Mouse (Mus musculus) cerebellum, postnatal 36 days (tissue): ENCODE measurements around the gene Myef2.
A peak's percentile ranks its signal among the peaks of the same experiment; 100 is the strongest.
"Not testable (repeated sequence)": the region's sequence is repeated elsewhere in the genome, so short reads cannot be mapped to it uniquely, and the experiment has no call there.

Experiments
- DNase-seq, 2 experiments: peaks; one replicate each; pipeline ENCODE4 v3.0.0; 2021 to 2022; ENCODE audit warnings: mixed read lengths in 2 of 2

The Myef2 gene

DNA sequence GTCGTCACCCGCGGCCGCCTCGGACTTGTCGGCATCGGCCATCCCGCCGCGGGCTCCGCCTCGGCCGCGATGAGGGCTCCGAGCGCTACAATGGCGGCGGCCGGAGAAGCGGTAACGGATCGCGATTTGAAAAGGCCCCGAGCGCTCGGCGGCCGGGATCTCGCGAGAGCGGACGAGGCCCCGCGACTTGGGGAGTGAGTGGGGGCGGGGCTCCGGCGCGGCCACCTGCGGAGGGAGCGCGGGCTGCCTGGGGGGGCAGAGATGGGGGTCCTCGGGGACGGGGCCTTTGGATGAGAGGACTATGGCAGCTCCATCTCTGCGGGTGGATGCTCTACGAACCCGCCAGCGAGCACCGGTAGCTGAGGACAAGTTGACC is at the start of gene Myef2:
Gene Myef2, minus strand, starts transcription at position 185 of the 376 bp plus-strand sequence.
- DNase-seq, result peak; percentile 80 to 85

DNA sequence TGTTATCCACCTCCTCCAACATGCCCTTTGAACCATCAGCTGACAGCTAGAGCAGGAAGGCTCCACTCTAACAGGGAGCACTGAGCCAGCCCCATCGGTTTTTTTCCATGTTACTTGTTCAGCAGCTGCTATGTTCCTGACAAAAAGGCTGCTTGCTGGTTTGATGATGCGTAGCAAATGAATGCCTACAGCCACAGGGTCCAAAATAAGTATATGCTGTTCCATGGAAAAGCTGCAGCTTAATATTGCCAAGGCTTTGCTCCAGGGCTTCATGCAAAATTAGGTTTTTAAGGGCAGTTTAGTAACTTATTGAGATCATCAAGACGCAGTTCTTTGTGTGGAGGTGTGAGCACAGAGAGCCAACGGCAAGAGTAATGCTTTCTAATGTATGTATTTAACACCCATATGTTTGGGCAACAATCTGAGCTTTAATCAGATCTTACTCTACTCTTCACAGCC is 38.6 kb upstream of the Myef2 start:
- no peak for DNase-seq

DNA sequence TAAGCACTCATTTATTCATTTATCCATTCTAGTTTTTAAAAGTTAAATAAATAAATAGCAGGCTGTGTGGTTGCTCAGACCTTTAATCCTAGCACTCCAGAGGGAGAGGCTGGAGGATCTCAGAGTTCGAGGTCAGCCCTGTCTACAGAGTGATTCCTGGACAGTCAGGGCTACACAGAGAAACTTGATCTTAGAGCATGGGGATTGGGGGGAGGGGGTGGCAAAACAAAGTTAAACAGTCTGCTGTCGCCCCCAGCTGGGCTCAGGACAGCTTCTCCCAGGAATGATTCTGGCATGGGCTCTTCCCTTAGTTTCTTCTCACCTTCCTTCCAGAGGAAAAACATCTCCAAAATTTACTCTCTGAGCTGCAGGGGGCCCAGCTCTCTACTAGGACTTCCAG is 32.0 kb upstream of the Myef2 start:
- DNase-seq, result no peak

DNA sequence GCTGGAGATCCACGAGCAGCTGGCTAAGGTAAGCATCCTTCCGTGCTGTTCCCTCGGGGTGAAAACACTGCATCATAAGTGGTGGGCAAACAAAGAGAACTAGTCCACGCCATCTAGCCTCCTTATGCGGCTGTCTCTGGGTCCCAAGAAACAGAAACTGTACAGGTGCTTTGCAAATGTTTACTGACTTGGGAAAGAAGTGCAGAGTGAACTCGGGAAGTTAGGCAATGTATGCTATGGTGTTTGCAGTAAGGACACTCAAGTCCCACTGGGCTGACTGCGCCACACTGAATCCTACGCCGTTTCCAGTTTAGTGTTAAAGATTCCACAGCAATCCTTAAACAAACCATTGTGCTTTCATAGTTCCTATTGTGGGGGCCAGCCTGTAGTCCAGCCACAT is 30.8 kb upstream of the Myef2 start:
- DNase-seq, result no peak

DNA sequence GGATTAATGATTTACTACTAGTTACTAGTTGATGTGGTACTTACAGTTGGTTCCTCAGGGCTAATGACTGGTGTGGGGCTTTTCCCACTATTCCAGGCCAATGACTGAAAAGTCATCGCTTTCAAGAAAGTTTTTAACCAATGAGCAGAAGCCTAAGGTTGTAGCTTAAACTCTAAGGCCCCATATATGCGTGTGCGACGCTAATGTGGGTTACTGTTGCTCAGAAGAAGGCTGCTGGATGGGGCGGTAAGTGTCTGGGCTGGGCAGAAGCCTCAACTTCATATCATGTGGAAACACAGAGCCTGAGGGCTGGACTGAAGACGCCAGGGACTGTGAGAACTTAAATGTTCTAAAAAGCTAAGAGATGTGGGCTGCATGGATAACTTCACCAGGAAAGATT is 28.9 kb upstream of the Myef2 start, which contains the start of gene Slc12a1:
Gene Slc12a1, plus strand, starts transcription at position 118 of the 400 bp plus-strand sequence.
- no peak for DNase-seq

DNA sequence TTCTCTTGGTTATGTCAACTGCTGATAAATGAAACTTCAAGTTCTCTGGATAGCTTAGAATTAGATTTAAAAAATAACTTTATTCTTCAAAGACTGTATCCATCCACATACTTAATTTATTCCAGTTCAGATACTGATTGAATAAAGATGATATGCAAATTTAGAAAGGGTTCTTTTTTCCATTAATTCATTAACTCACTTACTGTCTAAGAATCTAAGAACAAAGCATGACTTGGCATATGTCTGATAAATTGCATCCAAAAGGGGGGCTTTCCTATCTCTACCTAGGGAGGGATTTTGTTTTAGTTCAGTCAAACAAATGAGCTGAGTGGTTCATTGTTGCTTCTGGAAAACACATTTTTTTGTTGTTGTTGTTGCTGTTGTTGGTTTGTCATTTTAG is 18.9 kb upstream of the Myef2 start:
- no peak for DNase-seq

DNA sequence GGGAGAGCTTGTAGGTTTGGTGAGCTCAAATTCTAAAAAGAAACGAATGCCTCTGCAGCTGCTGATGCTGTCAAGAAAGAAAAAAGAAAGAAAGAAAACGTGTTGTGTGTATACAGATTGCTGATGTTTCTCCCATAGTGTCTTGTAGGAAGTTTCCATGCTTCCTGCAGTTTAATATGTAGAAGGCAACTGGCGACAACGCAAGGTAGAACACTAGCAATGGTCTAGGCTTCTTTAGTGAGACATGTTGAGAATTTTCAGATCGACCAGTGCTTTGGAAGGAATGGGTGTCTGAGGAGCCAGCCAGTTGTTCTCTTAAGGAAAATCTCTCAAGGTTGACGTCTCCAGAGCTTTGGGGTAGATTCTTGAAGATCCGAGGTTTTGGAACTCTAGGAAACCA is 13.4 kb upstream of the Myef2 start:
- DNase-seq, result no peak

DNA sequence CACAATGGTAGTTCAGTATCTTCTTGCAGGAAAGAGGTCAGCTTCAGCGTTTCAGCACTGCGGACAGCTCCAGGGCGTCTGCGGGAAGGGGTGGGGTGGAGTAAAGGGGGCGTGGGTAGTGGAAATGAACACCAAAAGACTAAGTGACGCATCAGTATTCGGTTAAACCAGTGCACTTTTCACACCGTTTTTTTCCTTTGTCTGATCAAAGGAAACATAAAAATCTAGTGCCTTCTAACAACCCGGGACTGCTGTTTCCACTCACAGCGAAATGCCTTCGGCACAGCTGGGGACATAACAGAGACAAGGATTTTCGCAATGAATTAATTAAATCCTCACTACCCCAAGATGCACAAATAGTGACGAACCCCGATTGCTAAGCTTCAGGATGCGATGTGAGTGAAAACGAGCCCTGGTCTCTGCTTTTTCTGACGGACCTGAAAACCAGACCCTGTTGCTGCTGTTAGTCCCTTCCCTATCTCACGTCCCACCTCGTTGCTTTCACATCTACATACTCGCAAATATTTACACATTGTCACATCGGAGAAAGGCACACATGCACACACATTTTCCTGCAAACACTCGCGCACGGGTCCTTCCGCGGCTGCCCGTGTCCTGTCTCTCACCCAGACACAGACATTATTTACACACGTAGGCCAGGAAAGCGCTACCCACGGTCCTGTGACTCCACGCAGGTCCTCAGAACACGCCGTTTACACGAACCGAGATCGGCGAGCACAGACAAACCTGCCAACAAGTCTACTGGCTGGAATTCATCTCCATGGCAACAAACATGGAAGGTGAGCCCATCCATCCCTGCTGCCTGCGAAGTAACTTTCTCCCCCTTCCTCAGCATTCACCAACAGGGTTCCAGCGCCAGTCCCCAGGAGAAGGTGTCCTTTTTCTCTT is 12.7 kb upstream of the Myef2 start, which contains the start of gene Ctxn2:
Gene Ctxn2, plus strand, starts transcription at position 790 of the 909 bp plus-strand sequence.
- DNase-seq, result peak; percentile 32 to 40

DNA sequence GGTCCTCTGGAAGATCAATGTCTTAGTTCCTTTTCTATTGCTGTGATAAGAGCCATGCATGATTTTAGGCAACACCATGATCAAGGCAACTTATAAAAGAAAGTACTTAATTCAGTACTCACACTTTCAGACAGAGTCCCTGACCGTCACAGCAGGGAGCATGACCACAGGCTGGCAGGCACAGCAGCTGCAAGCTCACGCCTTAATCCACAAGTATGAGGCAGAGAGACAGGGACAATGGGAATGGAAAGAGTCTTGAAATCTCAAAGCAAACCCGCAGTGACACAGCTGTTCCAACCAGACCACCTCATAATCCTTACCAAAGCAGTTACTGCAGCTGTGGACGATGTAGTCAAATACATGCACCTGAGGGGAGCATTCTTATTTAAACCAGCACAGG is 10.7 kb upstream of the Myef2 start:
- no peak for DNase-seq

DNA sequence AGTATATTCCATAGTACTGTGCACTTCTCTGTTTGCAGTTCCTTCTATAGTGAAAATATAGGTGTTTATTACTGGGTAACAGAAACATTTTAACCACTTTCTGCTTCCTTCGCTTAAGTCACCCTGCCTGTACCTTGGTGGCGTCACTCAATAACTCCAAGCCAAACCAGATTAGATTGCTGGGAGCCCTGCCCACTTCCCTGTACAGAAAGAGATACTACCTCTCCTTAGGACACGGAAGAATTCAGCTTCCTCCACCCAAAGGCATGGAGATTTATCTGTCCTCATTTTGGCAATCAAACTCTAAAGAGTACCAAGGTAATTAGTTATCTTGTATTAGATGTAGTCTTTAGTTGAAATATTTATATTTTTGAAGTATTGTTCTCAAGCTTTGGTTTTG is 3.3 kb upstream of the Myef2 start:
- DNase-seq, result no peak

DNA sequence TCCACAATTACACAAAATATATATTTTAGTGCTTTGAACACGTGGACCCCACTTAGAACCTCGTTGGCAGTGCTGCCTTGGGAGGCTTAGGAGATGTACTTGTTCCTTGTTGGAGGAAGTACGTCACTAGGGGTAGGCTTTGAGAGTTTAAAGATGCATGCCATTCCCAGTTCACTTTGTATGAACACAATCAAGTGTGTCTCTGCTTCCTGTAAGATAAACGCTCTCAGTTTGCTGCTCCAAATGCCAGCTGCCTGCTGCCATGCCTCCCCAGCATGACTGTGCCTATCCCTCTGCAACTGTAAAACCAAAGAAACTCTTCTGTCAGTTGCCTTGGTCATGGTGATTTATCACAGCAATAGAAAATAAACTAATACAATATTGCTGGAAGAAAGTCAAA is 2.4 kb upstream of the Myef2 start:
- DNase-seq, result no peak

DNA sequence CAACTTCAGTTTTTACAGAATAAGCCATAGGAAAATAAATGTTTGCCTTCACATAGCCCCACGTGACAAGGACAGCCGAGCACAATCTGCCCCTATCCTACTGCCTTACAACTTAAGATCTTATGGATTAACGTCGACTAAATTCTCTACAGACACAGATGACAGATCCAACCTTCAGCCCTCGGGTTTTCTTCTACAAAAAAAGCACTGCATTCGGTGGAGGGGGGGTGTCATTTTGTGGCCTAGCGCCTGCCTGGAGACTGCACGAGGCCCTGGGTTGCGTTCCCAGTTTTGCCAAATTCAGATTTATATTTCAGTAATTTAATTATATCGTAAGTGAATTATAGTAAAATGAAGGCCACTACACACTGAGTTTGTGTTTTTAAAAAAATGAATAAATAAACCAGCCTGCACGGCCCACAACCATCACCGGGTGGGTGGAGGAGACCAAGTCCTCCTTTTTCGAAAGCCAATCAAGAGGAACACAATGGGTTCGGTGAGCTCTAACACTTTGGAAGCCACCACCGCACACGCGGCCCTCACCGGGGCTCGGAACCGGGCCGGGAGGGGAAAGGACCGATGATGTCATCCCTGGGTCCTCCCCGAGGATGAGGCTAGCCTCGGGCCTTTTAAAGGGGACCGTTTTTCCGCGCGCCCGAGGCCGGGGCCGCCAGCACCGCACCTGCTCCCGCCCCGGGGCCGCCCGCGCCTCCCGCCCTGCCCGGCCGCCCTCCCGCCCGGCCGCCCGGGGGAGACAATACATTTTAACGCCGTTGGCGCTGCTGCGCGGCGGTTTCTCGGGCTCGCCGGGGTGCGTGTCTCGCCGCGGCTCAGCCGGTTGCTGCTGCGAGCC is 611 bp downstream of the Myef2 start:
- peak; percentile 69 to 70 for DNase-seq

DNA sequence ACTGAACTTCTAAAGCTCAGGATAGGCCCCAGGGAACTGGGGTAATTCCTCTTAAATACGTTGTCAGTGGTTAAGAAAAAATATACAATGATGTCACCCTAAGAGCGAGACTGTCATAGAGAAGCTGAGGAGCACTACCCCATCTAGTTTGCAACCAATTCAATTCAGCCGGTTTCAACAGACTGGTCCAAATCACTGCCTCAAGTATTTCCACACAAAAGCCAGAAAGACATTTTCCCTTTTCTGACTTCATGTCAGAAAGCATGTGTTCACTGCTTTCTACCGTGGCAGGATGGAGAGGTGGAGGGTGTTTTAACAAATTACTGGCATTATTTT is 1.2 kb downstream of the Myef2 start:
- DNase-seq, result no peak

DNA sequence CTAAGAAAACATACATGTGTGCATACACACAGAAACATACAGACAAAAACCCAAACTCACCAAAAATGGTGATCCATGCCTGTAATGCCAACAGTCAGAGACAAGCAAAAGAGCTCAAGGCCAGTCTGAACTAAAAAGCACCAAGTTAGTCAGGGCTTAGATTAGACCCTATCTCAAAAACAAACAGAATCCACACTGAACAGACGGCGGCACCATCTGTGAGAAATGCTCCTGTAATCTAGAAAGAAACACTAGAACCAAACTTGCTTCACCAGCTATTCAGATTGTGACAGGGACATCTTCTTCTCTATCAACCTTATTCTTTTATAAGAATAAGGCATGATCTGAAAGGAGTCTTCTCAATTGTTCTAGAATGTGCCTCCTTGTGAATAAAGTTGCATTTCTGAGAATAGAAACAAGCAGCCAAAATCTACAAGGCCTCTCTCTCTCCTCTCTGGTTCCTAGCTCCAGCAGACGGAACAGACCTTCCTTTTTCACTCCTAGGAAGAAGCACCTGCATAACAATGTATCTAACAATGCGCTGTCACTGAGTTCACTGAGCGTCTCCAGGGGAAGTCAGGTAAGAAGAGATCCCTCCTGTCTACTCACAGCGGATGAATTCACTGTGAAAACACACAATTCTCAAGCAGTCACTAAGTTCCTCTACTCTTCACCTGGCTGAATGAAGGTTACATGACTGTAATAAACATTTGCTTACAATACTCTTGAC is 3.9 kb downstream of the Myef2 start:
- DNase-seq, result peak; percentile 36

DNA sequence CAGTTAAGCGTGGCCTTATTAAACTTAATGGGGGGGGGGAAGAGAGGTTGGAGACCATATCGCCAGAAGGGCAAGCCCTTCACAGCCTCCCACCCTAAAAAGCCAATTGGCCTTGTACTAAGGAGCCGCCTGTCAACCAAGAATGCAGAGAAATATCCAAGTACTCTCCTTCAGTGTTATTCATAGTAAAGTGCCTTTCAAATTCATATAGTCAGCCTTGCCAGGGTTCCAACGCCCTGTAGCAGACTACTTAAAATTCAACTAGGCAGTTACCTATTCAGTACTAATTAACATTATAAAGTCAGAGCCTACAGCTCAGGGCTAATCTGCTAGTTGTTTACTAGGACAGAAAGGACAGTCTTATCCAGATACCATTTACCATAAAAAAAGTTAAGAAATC is 16.9 kb downstream of the Myef2 start:
- not testable (repeated sequence) for DNase-seq

DNA sequence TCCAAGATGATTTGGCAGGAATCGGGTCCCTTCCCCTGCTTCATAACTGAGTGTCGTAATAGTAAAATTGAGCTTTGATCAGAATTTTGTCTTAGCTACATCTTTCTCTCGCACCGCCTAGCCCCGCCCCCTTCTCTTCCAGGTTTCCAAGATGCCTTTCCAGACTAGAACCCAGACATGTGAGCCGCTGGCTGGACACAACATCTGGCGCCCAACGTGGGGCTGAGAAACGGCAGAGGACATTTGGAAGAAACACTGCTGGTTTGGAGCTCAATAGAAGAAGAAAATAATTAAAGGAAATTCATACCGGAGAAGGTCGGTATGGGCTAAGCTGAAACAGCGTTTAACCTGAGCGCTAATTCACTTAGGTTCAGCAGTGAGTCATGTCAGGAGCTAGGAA is 19.0 kb downstream of the Myef2 start:
- not testable (repeated sequence) for DNase-seq

DNA sequence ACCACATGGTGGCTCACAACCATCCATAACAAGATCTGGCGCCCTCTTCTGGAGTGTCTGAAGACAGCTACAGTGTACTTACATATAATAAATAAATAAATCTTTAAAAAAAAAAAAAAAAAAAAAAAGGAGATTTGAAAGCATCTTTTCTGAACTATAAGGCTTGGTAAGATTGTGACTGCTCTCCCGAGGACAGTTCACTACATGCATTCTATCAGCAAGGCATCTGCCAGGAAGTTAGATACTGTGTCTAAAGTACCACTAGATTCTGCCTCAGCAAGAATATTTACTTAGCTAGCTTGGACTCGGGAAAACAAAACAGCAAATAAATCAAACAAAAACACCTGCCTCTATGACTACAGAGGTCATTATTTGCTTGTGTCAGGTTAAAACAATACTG is 31.3 kb downstream of the Myef2 start:
- DNase-seq, result not testable (repeated sequence)

DNA sequence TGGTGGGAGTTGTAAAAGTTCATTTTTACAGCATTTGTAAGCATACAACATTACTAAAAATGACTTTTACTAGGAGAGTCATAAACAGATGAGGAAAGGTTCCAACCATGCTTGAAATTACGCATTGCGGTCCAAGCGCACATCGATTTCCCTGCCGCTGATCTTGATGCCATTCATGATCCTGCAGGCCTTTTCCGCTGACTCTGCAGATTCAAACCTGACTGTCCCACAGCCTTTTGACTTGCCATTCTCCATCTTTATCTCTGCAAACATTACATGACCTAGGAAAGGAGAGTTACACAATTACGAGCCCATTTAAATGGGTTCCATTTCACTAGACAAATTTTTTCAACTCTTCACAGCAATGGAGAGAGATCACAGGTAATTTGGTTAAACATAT is 34.7 kb downstream of the Myef2 start:
- DNase-seq, result no peak

DNA sequence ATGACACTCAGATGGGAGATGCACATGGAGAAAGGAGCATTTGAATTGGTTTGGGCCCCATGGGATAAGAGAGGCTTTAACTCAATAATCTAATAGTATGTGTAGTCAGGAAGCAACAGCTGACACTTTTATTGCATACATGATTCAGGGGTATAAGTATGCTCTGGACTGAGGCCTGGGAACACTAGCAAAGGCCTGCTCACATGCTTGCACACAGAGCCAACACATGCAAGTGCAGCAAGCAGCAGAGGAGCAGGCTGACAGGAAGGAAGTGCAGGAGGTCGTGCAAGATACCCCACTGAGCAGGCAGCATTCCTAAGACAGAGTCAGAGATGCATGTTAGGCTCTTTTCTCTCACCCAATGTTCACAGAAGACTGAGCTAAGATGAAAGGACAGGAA is 39.6 kb downstream of the Myef2 start:
- no peak for DNase-seq

DNA sequence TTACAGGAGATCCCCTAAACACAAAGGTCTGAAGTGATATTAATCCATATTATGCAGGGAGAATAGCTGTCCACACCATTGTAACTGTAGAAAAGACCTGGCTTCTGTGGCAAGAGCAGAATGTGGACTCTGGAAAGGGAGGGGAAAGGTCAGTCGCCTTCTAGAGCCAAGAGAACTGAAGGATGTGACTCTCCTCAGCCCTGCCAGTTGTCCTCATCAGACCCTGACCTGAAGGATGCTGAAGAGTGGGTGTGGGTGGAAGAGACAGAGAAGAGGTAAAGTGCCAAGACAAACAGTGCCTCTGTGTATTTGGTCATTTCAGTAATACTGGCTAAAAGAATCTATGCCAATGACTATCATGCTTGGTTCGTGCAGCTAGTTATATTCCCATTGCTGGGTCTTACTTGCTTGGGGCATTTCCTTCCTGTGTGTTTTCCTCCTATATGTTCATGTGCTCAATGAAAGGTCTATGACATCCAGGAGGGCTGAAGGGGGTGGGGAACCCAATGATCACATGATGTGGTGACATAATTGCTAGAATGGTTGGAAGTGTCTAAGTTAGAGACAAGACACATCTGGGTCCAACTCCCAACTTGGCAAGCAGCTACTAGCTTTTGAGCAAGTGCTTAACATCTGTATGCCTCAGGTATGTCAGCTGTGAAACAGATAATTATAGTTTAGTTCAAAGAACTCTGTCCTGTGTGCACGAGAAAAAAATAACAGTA is 50.2 kb downstream of the Myef2 start:
- DNase-seq, result no peak

DNA sequence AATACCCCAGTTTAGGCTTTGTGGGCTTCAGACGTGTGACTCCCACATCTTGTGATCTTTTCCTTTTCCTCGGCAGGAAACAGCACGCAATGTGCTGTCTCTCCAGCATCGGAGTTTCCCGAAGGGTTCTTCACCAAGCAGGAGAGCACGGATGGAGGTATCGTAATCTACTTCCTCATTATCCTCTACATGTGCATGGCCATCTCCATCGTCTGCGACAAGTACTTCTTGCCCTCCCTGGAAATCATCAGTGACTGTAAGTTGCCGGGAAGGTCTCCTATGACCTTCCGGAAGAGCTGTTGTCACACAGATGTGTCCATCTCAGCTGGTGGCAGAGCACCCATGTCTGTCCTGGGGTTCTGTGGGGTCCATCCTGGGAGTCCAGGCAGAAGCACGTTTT is 54.8 kb downstream of the Myef2 start:
- no peak for DNase-seq

DNA sequence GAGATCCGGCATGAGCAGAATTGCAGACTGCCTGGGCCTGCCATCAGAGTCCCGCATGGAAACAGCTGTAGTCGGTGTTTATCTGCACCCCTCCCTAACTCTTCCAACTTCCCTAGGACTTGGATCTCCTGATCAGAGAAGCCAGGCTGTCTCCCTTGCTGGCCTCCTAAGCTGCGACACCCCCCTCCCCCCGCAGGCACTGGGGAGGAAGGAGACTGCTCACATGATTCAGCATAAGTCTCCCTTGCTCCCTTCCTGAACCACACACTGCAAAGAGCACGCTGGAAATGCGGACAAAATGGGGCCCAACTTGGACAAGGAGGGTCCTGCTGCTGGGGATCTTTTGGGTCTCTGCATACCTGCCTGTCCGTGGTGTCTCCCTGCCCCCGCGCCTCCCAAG is 55.6 kb downstream of the Myef2 start, which contains the start of gene Slc24a5:
Gene Slc24a5, plus strand, starts transcription at position 231 of the 400 bp plus-strand sequence.
- no peak for DNase-seq
